Mouse (Mus musculus): ENCODE measurements around the gene Sgk1.

The Sgk1 gene

GRCm38 (mm10) chr10:22007160-22007801 lies 125.3 kb downstream of the Sgk1 start:
- no peak for DNase-seq

- peak; percentile 43 to 67 for DNase-seq
Observed at GRCm38 (mm10) chr10:22007802-22008172, 125.8 kb downstream of the Sgk1 start.

GRCm38 (mm10) chr10:22010088-22010818 lies 128.3 kb downstream of the Sgk1 start:
- peak; percentile 88 to 89 for DNase-seq

GRCm38 (mm10) chr10:22017469-22018159 lies 135.6 kb downstream of the Sgk1 start:
- no peak for DNase-seq

- no peak for DNase-seq
Observed at GRCm38 (mm10) chr10:22018618-22019017, 136.6 kb downstream of the Sgk1 start.

GRCm38 (mm10) chr10:22034303-22034702 lies 152.3 kb downstream of the Sgk1 start:
- peak; percentile 51 to 52 for DNase-seq

- peak; percentile 81 for DNase-seq
Observed at GRCm38 (mm10) chr10:22036256-22036655, 154.3 kb downstream of the Sgk1 start.
